Mouse (Mus musculus) adrenal gland, postnatal 4 days (tissue): ENCODE results near the gene Kctd11. TPM values are rescaled to one million over a fixed set of nuclear protein-coding genes. Genes with fewer than 3 reads are reported as not detected.
A peak's percentile ranks its signal among the peaks of the same experiment; 100 is the strongest.

Source experiments
- DNase-seq, 2 experiments: peaks; one replicate each; pipeline ENCODE4 v3.0.0; 2021 to 2022; ENCODE audit warnings: low spot score in 2 of 2, mixed read lengths in 2 of 2
- total RNA-seq, 2 experiments: library from RNA; stranded (reverse); gene quantifications; 2 replicates each; pipeline ENCODE4 v1.2.3; 2021

The Kctd11 gene
- total RNA-seq, 2 experiments from 2014 or later, result 3.4 to 4.1 TPM

DNA sequence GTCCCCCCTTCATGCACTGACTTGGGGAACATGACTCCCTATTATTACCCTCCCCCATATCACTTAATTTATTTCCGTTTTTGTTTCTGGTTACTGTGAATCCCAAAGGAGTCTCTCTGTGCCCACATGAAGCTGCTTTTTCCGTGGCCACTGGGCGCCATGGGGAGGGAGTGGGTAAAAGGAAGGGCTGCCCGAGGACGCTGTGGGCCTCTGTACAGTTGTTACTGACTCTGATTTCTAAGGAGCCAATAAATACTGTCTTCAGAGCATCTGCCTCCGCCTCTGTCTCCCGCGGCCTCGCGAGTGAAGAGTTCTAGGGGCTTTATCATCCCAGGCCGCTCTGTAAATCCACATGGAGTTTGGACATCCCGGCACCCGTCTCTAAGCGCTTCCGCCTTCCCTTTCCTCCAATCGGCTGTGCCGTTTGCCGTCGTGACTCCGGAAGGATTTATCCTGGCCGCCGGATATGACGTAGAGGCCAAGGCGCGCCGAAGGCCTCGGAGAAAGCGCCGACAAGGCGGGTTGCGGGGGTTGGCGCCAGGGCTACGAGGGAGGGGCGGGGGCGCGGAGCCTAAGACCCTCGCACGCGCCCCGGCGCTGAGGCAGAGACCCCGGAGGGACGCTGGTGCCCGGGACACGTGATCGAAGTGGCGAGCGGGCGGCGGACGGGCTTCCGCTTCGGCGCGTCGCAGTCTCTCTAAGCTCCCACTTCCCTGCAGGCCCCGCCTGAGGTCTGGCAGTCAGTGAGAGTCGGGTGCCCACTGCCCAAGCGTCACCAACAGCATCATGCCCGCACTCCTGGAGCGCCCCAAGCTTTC lies 32.6 kb upstream of the Kctd11 start, which contains the start of gene Gps2:
Gene Gps2, plus strand, starts transcription at position 335 of the 818 bp plus-strand sequence.
- peak; percentile 82 to 84 for DNase-seq

GRCm38 (mm10) chr11:69912716-69913530 lies 31.7 kb upstream of the Kctd11 start:
- no peak for DNase-seq

DNA sequence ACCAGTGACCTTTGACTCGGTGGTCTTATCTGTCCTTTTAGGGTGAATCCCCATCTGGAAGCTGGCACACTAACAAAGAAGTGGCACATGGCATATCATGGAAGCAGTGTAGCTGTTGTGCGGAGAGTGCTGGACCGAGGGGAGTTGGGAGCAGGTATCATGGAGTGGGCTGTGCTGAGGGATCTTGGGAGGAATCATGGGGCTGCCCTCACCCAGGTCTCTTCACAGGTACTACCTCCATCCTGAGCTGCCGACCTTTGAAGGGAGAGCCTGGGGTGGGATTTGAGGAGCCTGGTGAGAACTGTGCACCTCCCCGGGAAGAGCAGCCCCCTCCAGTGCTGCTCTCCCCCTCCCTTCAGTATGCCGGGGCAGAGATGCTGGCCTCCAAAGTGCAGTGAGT lies 30.5 kb upstream of the Kctd11 start:
- DNase-seq, result no peak

DNA sequence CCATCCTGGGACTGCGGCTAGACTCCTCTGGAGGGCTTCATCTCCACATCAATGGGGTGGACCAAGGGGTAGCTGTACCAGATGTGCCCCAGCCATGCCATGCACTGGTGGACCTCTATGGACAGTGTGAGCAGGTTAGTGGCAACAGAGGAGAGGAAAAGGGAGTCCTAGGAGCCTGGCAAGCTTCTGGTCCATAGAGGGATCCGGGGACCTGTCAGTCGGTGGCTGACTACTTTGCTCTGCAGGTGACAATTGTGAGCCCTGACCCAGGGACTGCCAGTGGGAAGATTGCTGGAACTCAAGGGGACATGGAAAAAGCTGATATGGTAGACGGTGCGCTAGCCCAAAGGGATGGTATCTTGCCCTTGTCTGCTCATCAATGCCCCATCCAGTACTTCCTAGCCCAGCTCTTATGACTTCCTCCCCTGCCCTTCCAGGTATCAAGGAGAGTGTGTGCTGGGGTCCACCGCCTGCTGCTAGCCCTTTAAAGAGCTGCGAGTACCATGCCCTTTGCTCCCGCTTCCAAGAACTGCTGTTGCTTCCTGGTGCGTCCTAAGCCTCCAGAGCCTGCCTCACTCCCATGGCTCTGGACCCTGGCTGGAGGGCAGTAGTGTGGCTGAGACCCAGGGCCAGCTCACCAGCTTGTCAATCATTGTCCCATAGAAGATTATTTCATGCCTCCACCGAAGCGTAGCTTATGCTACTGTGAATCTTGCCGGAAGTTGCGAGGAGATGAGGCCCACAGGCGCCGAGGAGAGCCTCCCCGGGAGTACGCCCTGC lies 29.8 kb upstream of the Kctd11 start:
- no peak for DNase-seq

GRCm38 (mm10) chr11:69910177-69910576 lies 29.0 kb upstream of the Kctd11 start:
- no peak for DNase-seq

- DNase-seq, result no peak
Measured at GRCm38 (mm10) chr11:69909174-69909573, 28.0 kb upstream of the Kctd11 start.

- DNase-seq, result no peak
Measured at GRCm38 (mm10) chr11:69908645-69909044, 27.4 kb upstream of the Kctd11 start.

DNA sequence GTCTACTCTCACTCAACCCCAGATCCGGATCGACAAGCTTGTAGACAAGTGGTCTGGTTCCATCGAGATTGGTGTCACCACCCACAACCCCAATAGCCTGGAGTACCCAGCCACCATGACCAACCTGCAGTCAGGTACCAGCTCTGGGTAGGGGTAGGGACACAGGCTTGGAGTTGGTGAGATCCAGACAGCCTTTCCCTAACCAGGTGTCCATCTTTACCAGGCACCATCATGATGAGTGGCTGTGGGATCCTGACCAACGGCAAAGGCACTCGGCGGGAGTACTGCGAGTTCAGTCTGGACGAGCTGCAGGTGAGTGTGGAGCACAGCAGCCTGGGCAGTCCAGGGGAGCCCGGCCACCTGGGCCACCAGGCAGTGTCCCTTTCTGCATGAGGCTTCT lies 23.1 kb upstream of the Kctd11 start:
- no peak for DNase-seq

DNA sequence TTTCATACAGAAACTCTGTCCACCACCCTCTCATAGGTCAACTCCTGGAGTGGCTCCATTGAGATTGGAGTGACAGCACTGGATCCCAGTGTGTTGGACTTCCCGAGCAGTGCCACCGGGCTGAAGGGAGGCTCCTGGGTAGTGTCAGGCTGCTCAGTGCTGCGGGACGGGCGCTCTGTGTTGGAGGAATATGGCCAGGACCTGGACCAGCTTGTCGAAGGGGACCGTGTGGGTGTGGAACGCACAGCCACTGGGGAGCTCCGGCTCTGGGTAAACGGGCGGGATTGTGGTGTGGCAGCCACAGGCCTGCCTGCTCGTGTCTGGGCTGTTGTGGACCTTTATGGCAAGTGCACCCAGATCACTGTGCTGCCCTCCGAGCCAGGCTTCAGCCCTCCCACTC lies 21.8 kb upstream of the Kctd11 start:
- no peak for DNase-seq

- DNase-seq, result no peak
Measured at GRCm38 (mm10) chr11:69901993-69902392, 20.8 kb upstream of the Kctd11 start.

DNA sequence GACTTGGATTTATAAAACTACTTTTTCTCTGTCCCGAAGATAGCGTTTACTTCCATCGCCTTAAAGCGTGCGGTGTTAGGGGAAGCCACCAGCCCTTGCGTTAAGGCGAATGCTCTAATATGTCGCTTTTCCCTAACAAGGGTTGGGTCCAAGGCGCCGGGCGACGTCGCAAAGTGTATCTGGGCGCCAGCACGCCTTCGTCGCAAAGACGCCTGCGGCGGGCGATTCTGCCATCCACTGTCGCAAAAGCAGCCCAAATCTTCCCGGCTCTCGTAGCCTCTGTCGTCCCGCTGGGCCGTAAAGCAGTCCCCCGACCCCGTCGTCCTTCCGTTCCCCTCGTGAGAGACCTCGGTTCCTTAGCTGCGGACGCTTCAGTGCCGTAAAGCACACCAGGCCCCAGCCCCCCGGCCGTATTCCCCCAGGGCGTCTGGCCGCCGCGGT lies 20.2 kb upstream of the Kctd11 start:
- DNase-seq, result peak; percentile 68 to 87

GRCm38 (mm10) chr11:69900471-69901405 lies 19.5 kb upstream of the Kctd11 start, which contains the start of the genes 2810408A11Rik and Neurl4:
Gene 2810408A11Rik (minus strand): TSS chr11:69900987.
Gene Neurl4 (plus strand): TSS chr11:69901072.
- DNase-seq, result peak; percentile 47 to 78

DNA sequence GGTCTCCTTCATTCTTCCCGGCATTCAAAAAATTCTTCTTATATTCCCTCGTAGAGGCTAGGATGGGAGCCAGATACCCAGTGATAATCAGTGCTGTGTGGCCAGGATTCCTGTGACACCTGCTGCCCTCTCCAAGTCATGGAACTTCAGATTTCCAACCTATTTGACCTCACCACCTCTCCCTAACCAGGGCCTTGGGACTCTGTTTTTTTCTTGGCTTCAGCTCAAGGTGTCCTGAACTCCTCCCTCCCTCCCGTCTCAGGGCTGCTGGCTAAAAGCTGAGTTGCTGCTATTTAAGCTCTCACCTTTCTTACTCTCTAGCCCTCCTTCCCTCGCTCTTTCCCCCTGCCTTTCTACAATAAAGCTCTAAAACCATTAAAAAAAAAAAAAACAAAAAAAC lies 18.7 kb upstream of the Kctd11 start:
- DNase-seq, result no peak

DNA sequence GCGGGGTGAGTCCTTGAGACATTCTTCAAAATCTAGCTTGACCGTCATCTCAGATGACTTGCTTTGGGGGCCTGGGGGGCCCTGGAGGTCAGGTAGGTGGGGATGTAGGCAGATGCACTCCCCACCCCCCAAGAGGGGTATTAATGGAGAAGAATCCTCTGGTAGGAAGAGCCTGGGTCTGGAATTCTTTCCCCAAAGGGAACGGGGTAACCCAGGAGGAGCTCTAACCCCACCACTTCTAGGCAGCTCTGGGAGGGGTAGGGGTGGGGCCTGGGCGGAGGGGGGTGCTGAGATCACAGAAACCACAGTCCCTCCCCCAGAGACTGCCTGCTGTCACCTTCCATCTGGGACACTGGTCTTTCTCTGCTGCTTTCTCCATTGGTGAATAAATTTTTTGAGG lies 14.1 kb upstream of the Kctd11 start, which contains the start of gene Acap1:
Gene Acap1, minus strand, starts transcription at position 249 of the 400 bp plus-strand sequence.
- no peak for DNase-seq

DNA sequence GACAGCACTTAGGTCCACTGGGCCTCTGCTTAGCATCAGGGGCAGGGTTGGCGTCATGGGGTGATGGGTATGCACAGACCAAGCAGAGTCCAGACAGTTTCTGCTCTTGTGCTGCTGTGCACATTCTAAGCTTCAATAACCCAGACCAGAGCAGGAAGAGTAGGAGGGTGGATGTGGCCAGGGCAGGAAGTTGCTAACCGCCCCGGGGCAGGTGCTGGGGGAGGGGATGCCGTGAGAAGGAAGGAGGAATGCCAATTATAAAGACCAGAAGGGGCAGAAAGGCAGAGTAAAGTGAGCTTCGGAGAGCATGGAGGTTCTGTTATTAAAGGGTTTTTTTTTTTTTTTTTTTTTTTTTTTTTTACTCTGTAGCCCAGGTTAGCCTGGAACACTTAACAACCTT lies 13.5 kb upstream of the Kctd11 start:
- no peak for DNase-seq

DNA sequence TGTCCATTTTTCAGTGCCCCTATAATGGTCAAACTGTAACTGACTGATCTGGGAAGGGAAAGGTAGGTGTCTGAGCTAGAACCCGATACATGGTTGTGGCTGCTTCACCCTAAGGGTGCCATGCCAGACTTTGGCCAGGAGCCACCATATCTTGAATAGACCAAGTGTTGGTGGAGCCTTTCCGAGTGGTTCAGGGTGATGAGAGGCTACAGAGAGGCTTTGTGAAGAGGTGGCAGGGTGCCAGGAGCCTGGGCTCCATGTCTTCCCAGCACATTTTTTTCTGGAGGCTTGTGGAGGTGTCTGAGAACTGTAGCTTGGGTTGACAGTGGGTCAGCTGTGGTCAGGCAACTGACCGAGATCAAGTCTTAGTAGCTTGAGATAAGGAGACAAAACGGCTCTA lies 10.3 kb upstream of the Kctd11 start:
- DNase-seq, result no peak

GRCm38 (mm10) chr11:69886907-69887635 lies 5.9 kb upstream of the Kctd11 start:
- DNase-seq, result no peak

DNA sequence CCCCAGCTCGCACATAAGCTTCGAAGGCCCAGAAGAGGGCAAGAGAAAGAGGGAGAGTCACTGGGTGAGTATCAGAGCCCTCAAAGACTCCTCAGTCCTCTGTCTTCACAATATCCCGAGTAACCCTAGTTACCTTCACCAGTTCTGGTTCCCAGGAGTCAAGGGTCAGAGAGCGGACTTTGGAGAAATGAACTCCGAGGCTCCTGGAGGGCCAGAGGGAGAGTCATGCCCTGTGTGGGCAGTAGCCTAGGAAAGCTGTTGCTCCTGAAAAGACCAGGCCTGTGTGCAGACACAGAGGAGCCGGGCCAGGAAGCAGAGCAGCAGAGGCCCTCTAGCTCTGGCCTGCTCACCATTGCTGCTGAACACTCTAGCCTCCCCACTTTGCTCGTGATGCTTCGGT lies 3.5 kb upstream of the Kctd11 start:
- DNase-seq, result no peak

GRCm38 (mm10) chr11:69884240-69884639 lies 3.0 kb upstream of the Kctd11 start:
- DNase-seq, result no peak
